Mouse (Mus musculus) neutrophil, adult 5-6 weeks (primary cell): ENCODE measurements at regions not wholly inside any gene's neighbourhood (a gene's known extent, or its start where the extent isn't known, plus 50 kb on each side); places are given as distances from the start of the nearest gene placed in this dataset.

ENCODE experiments used
- ATAC-seq: fragments of 151-379, 151-347 bp; 2 replicates; pipeline ENCODE4 v1.8.0; 2017; ENCODE audit warnings: mild to moderate bottlenecking, moderate TSS enrichment; ENCODE audit not compliant: insufficient number of reproducible peaks, poor library complexity, low FRiP score, severe bottlenecking; ENCODE audit errors: extremely low read depth

GRCm38 (mm10) chr7:98768460-98768859, 65.6 kb downstream of the Thap12 start:
- no peak for ATAC-seq

DNA sequence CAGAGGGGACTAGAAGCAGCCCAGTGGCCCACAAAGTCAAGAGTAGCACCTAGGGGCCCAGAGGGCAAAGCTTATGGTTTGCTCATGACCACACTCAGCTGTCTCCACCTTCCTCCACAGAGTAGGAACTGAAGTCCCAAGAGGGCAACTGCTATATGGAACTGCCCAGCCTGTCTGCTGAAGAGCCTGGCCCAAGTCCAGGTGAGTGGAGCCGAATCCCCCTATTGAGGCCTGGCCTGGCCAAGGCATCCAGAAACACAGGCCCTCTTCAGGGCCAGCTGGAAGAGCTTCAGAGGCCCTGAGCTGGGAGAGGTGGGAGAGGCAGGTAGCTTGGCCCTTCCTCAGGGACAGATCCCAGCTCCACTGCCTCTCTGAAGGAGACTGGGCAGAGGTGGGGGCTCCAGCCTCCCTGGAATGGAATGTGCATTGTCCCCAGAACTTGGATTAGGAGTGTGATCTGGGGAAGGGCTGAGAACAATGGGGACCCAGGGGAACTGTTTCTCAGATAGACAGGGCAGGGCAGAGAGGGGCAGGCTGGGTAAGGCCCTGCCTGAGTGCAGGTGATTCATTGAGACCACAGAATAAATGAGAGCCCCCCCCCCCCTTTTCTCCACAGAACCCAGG, 65.7 kb upstream of the Wnt11 start:
- no peak for ATAC-seq

DNA sequence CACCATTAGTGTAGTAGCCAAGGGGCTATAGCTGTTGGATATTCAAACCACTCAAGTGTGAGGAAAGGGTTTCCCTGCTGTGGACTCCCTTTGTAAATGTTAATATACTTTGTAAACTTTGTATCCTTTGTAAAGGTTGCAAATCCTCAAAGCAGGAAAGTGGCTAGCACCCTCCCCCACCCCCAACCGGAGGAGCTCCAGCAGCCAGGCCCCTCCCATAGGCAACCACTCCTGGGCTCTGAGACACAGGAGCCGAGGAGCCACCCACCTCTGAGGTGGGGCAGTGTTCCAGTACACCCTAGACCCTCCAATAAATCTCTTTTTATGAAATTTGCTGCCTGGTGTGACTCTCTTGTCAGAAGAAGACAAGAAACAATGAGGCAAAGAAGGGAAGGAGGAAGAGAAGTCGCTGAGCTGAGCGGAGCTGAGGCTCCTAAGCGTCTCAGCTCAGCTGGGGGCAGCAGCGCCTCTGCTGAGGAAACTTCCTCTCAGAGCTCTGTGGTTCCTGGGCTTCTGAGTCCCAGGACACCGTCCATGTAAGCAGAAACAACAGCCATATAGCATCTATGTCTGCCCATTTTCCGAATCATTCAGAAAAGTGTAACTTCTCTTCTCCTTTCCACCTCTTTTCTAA, 64.5 kb upstream of the Wnt11 start:
- no peak for ATAC-seq

DNA sequence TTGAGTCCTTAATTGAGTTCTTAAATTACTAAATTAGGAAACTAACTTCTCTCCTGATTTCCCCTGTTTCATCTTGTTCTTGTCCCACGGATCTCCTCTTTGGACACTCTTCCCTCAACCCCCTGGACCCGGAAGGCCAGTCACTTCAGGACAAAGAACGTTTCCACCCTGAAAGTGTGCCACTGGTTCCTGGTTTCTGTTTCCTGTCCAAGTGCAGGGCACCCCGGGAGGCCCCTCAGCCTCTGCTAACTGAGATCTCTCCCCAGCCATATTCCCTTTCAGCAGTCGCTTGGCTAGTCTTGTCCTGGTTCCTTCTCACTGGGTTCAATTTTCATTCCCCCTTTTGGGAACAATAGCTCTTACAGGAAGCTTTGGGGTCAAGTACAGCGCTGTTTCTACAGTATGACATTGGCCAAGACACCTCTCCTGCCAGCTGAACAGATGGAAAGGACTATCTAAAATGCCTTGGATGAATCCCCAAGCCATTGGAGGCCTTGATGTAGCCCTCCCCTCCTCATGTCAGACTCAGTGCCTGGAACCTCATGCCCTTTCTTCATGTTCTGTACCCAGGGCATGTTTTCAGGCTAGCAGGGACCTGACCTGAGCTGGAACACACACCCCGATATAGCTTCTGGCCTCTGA, 63.7 kb upstream of the Wnt11 start:
- no peak for ATAC-seq

DNA sequence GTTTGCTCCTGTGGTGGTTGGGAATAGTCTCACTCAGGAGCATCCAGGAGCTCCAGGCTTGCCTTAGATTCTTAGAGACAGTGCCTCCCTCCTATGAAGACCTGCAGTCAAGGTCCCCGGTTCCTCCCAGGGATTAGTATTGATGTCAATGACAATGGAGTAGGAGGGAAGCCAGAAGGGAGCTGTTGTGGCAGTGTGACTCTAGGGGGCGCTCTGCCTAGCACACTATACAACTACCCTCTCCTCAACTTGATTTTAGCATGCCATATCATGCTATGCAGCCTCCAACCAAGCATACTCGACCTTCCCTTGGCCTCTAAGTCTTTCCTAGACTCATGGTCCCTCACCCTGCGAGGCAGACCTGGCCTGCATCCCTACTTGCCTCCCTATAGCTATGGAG, 60.3 kb upstream of the Wnt11 start:
- no peak for ATAC-seq

DNA sequence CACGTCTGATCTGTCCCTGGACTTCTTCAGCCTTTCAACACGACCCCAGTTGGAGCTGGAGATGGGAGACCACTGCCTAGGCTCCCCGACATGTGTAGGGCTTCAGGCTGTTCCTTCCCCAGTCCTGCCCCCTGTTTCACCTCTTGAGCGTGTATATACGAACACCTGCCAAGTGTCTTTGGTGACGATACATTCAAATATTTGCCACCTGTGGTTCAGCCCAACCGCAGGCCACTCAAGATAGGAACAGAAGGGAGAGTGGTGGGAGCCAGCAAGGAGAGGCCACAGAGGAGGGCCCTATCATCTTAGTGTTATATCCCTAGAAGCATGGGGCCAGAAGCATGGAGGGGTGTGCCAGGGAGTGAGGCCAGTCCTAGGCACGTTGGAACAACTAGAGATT, 59.9 kb upstream of the Wnt11 start:
- no peak for ATAC-seq

- no peak for ATAC-seq
Measured at GRCm38 (mm10) chr7:98777304-98777849, 57.5 kb upstream of the Wnt11 start.

DNA sequence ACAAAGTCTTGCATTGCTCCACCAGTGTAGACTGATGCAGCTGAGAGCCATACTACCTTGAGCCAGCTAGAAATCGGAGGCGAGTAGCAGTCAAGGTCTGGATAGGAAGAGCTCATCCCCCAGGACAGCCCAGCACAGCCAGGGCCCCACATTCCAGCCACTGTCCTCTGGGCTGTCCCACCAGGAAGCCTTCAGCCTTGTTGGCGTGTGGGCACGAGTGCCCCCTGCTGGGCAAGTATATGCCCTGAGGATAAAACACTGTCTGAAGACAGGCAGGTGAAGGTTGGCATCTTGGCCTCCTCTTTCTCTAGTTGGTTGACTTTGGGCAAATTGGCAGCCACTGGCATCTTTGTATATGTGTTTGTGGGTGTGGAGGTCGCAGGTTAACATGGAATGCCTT, 56.0 kb upstream of the Wnt11 start:
- peak; percentile 27; the same call in 1 of the 2 replicates for ATAC-seq

GRCm38 (mm10) chr7:98783521-98783920, 51.4 kb upstream of the Wnt11 start:
- ATAC-seq, result no peak

DNA sequence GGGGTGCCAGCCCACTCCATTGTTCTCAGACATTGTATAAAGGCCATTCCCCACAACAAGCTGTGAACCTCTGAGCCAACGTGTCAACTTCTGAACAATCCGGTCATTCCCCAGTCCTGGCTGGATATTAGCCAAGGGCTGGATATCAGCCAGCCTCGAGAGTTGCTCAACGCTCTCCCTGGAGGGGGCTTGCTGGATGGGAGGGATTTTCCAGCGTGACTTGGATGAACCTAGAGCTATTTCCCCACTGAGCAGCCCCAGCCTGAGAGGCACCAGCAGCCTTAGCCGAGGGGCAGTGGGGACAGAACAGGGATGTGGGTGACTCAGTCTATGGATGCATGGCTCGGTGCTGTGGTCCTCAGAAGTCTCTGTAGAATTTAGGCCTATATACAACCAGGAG, 51.0 kb upstream of the Wnt11 start:
- no peak for ATAC-seq

GRCm38 (mm10) chr7:98784369-98784931, 50.5 kb upstream of the Wnt11 start:
- ATAC-seq, result no peak
